Mouse (Mus musculus) kidney, adult 2 months (tissue): ENCODE data around the gene Grn. TPM values are rescaled to one million over a fixed set of nuclear protein-coding genes. Genes with fewer than 3 reads are reported as not detected.
"Not testable (repeated sequence)": the region's sequence is repeated elsewhere in the genome, so short reads cannot be mapped to it uniquely, and the experiment has no call there.

Source experiments
- DNase-seq: peaks from one replicate; pipeline ENCODE4 v3.0.0; 2021
- H3K27ac ChIP-seq: fragments of 200-500 bp; 2 replicates; pipeline ENCODE4 v1.5.1; 2012; ENCODE audit warnings: low read depth, low read length, control low read depth, inconsistent platforms; ENCODE audit not compliant: insufficient read depth
- H3K27me3 ChIP-seq: fragments of 200-500 bp; replicated peaks from 2 replicates; pipeline ENCODE4 v1.6.1; 2012; ENCODE audit warnings: mild to moderate bottlenecking, moderate library complexity, low read length, inconsistent platforms; ENCODE audit not compliant: control insufficient read depth, insufficient read depth
- H3K36me3 ChIP-seq: fragments of 200-500 bp; 2 replicates; pipeline ENCODE4 v1.6.1; 2012; ENCODE audit warnings: mild to moderate bottlenecking, moderate library complexity, low read length, inconsistent platforms; ENCODE audit not compliant: control insufficient read depth, insufficient read depth
- H3K4me1 ChIP-seq: fragments of 200-500 bp; 2 replicates; pipeline ENCODE4 v1.6.1; 2011; ENCODE audit warnings: low read length; ENCODE audit not compliant: control insufficient read depth, insufficient read depth
- H3K4me3 ChIP-seq: fragments of 200-500 bp; 2 replicates; pipeline ENCODE4 v1.5.1; 2011; ENCODE audit warnings: mild to moderate bottlenecking, low read depth, low read length, control low read depth; ENCODE audit not compliant: insufficient read depth
- CTCF ChIP-seq: fragments of 200-500 bp; conservative IDR thresholded peaks from 2 replicates; pipeline ENCODE4 v1.5.1; 2011; ENCODE audit warnings: low read depth, mild to moderate bottlenecking, control low read depth, low read length, moderate library complexity, mixed read lengths; ENCODE audit not compliant: insufficient read depth, insufficient read length
- POLR2A ChIP-seq: fragments of 200-500 bp; IDR thresholded peaks from one replicate; pipeline ENCODE4 v1.6.1; 2011; ENCODE audit warnings: low read depth, low read length, control low read depth
- WGBS: fragments of 180-500 bp; shearing (Covaris S2); methylation state at CpG from one replicate; pipeline ENCODE4 v1.1.7; 2018; 5-methylcytosine and 5-hydroxymethylcytosine counted together
- polyA plus RNA-seq: library from polyadenylated mRNA; depleted of rRNA; stranded (reverse); fragments of >200 nt; gene quantifications from 2 replicates; pipeline ENCODE4 v1.2.3, GENCODE M21; 2012

Grn gene
- polyA plus RNA-seq, 1 experiment: 195 TPM

DNA sequence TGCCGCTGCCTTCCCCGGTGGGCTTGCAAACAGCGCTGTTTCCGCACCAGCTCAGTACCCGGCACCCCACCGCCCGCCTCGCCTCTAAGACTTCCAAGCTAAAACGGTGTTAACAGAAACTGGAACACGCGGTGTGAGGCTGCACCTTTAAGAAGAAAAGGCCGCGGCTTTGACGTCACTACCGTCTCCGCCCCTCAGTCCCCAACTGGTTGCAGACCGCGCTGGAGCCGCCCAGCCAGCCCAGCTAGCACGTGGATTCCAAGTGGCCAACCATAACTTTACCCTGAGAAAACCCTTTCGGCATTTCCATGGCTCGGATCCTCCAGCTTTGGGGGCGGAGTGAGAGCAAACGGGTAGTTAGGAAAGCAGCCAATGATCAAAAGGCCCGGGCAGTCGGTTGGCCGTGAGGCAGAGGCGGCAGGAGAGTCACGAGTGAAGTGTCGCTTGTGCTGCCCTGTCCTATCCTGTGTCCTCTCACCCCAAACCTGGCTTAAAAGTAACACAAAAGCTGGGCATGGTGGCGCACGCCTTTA is 21.7 kb upstream of the Grn start:
- peaks cover 18% of the 10 kb centered on the region for H3K4me1 ChIP-seq
- TF ChIP-seq POLR2A (peak; percentile 81), CTCF (no peak)
- WGBS: under 1% methylated on average over 32 of the region's 32 CpGs

DNA sequence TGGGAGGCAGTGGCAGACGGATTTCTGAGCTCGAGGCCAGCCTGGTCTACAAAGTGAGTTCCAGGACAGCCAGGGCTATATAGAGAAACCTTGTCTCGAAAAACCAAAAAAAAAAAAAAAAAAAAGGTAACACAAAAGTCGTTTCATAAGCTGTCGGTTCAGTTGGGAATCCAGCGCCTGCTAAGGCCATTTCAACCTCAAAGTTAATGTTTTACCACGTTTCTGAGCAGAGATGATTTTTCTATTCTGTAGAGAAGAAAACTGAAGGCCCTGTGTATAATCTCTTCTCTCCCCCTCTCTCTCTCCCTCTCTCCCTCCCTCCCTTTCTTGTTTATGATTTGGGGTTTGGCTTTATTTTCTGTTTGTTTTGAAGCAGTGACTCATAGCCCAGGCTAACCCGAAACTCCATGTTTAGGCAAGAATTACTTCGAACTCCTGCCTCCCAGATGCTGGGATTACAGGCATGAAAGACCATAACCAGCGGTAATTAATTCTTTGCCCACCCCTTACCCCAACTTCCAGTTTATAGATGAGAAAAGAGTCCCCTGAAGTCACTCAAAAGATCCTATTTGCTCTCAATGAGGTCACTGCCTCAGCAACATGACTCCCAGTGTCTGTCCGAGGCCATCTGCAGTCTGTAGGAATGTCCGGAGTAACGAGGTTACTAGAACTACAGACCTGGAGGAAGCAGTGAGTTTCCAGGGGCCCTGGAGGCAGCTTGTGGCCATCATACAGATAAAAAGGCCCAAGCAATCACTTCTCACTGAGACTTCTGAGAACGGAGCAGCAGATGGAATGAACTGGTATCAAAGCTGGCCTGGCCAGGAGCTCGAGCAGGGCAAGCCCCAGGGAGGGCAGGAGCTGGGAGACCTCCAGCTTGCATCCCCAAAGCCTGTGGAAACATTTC is 21.0 kb upstream of the Grn start:
- peak overlapping the region; percentile 80 for H3K27ac ChIP-seq
- peak overlapping the region; percentile 30 for H3K4me3 ChIP-seq
- WGBS: 26% methylated on average over 15 of the region's 15 CpGs
- H3K36me3 ChIP-seq: no peaks in the 10 kb centered on the region
- H3K27me3 ChIP-seq: no peaks in the 10 kb centered on the region
- DNase-seq: peak; percentile 73
- peaks cover 13% of the 10 kb centered on the region for H3K4me1 ChIP-seq
- no peak for TF ChIP-seq CTCF
- TF ChIP-seq POLR2A: no peak

More for the DNA sequence above, 21.7 kb upstream of the Grn start:
- peak overlapping the region; percentile 81 for H3K4me3 ChIP-seq
- DNase-seq: peak; percentile 100
- no peaks in the 10 kb centered on the region for H3K27me3 ChIP-seq
- peak overlapping the region; percentile 97 for H3K27ac ChIP-seq
- H3K36me3 ChIP-seq: peaks cover 3% of the 10 kb centered on the region

DNA sequence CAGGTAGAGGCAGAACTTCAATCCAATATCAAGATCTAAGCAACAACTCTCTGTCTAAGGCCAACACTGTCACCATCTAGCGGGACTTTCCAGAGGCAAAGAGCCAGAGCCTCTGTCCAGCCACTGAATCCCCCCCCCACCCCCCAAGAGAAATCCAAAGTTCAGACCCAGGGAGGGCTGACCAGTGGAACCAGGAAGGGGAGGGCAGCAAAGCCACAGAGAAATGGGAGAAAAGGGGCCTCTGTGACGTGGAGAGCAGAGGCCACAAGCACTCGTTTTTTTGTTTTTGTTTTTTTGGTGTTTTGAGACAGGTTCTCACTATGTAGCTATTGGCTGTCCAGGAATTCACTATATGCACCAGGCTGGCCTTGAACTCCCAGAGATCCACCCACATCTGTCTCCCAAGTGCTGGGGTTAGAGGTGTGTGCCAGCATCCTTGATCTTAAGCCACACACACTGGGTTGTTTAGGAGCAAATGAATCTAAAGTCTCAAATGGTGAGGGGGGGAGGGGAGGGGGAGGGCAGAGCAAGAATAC is 20.3 kb upstream of the Grn start:
- Histone ChIP-seq H3K4me1 (peaks cover 7% of the 10 kb centered on the region), H3K27ac (peak overlapping the region; percentile 80), H3K27me3 (no peaks in the 10 kb centered on the region), H3K4me3 (no peak overlapping the region), H3K36me3 (no peaks in the 10 kb centered on the region)
- TF ChIP-seq POLR2A: no peak
- TF ChIP-seq CTCF: no peak
- peak; percentile 70 for DNase-seq
- WGBS: 61% methylated on average over 3 of the region's 3 CpGs

DNA sequence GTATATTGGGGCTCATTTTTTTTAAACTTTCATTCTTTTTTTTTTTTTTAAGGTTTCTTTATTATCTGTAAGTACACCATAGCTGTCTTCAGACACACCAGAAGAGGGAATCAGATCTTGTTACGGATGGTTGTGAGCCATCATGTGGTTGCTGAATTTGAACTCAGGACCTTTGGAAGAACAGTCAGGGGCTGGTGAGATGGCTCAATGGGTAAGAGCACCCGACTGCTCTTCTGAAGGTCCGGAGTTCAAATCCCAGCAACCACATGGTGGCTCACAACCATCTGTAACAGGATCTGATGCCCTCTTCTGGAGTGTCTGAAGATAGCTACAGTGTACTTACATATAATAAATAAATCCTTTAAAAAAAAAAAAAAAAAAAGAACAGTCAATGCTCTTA is 19.8 kb upstream of the Grn start:
- not testable (repeated sequence) for H3K4me1 ChIP-seq, H3K36me3 ChIP-seq, H3K27ac ChIP-seq, H3K4me3 ChIP-seq, H3K27me3 ChIP-seq, DNase-seq
- 78% methylated on average over 3 of the region's 3 CpGs for WGBS

DNA sequence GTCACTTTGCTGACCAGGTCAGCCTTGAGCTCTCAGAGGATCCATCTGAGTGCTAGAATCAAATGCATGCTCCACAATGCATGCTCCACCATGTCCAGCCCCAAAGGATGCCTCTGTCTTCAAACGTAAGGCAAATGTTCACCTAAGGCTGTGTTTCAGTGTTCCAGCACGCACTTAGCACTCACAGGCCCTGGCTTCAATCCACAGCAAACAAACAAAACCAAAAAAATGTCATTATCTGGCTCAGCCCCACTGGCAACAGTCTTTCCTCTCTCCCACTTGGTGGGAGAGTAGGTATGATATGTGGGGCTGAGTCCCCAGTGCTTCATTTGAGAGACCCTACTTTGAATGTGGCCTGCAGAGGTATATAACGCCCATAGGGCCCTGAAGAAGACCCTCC is 19.1 kb upstream of the Grn start:
- no peaks in the 10 kb centered on the region for H3K27me3 ChIP-seq
- no peak for TF ChIP-seq CTCF
- TF ChIP-seq POLR2A: no peak
- H3K4me3 ChIP-seq: no peak overlapping the region
- no peaks in the 10 kb centered on the region; the same call in none of the 2 replicates for H3K4me1 ChIP-seq
- H3K27ac ChIP-seq: no peak overlapping the region
- no peaks in the 10 kb centered on the region for H3K36me3 ChIP-seq
- WGBS: 72% methylated on average over 3 of the region's 3 CpGs
- no peak for DNase-seq

DNA sequence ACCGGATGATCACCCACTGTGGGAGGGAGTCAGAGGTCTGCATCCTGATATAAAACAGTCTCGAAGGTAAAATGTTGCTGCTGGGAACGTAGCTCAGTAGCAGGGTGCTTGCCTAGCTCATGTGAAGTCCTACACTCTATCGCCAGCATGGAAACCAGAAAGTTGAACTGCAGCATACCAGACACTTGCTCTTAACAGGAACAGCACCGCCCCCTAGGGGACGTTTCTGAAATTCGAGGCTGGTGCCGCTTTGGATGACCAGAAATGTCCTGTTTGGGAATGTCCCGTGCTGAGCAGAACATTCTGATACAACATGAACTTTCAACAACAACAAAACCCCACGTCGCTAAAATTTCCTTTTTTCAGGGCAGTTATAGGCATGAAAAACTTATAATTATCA is 18.4 kb upstream of the Grn start:
- Histone ChIP-seq H3K4me3 (no peak overlapping the region), H3K27me3 (no peaks in the 10 kb centered on the region), H3K36me3 (no peaks in the 10 kb centered on the region), H3K4me1 (no peaks in the 10 kb centered on the region; the same call in none of the 2 replicates), H3K27ac (no peak overlapping the region)
- peak; percentile 97 for DNase-seq
- 4% methylated on average over 11 of the region's 11 CpGs for WGBS
- TF ChIP-seq CTCF (peak; percentile 99; the same call in 1 of the 2 replicates), POLR2A (no peak)

DNA sequence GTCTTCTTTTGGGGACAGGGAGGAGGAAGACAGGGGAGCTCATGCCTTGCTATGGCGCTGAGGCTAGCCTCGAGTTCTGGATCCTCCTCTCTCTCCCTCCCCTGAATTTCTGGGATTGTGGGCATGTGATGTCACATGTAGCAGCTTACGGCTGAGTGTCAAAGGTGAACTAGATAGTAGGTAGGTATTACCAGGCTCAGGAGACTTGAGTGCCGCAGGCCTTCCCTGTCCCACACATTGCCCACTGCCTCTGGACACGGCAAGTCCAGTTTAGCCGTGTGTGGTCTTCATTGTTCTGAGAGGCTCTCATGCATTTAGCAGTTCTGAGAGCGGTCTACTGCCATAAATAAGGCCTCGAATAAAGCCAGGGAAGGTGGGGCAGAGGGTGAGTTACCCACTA is 17.1 kb upstream of the Grn start:
- Histone ChIP-seq H3K27me3 (no peaks in the 10 kb centered on the region), H3K4me3 (no peak overlapping the region), H3K27ac (no peak overlapping the region), H3K4me1 (no peaks in the 10 kb centered on the region; the same call in none of the 2 replicates), H3K36me3 (no peaks in the 10 kb centered on the region)
- no peak for TF ChIP-seq CTCF
- no peak for TF ChIP-seq POLR2A
- 79% methylated on average over 8 of the region's 8 CpGs for WGBS
- DNase-seq: no peak
